Mouse (Mus musculus) liver, postnatal 0 days (tissue): ENCODE results near the gene Dgki.

Source experiments
- CTCF ChIP-seq: sonication (generic); IDR thresholded peaks from 2 replicates; pipeline ENCODE4 v1.5.1; 2016; ENCODE audit warnings: antibody characterized with exemption, low read depth
- EP300 ChIP-seq: IDR thresholded peaks from 2 replicates; pipeline ENCODE4 v1.6.1; 2016; ENCODE audit warnings: antibody characterized with exemption, low read depth, mild to moderate bottlenecking

- no peak for TF ChIP-seq CTCF
- TF ChIP-seq EP300 = peak; percentile 17; the same call in 1 of the 2 replicates
Measured at GRCm38 (mm10) chr6:36973096-36973495, 326.9 kb downstream of the Dgki start.
